Mouse (Mus musculus) heart, postnatal 0 days (tissue): ENCODE data around the gene 4930568D16Rik. TPM values are rescaled to one million over a fixed set of nuclear protein-coding genes. Genes with fewer than 3 reads are reported as not detected.

Experiments used
- ATAC-seq: fragments of 200-750 bp; cut with Nextera tagmentation; 2 replicates; pipeline ENCODE4 v1.8.0; 2017; ENCODE audit warnings: low read depth, moderate number of reproducible peaks, moderate library complexity; ENCODE audit not compliant: insufficient read depth
- DNase-seq: peaks from one replicate; pipeline ENCODE4 v3.0.0-alpha.2; 2016; ENCODE audit warnings: low spot score
- H3K27ac ChIP-seq: fragments of 300-500 bp; sonication (generic); 2 replicates; pipeline ENCODE4 v1.5.1; 2014; ENCODE audit warnings: low read depth, mild to moderate bottlenecking
- H3K27me3 ChIP-seq: fragments of 300-500 bp; sonication (generic); 2 replicates; pipeline ENCODE4 v1.6.1; 2014; ENCODE audit warnings: low read length, mixed read lengths; ENCODE audit not compliant: control insufficient read depth, insufficient read depth
- H3K36me3 ChIP-seq: fragments of 300-500 bp; sonication (generic); replicated peaks from 2 replicates; pipeline ENCODE4 v1.6.1; 2014; ENCODE audit warnings: low read length, mixed read lengths; ENCODE audit not compliant: control insufficient read depth, insufficient read depth
- H3K4me1 ChIP-seq: fragments of 300-500 bp; sonication (generic); 2 replicates; pipeline ENCODE4 v1.6.1; 2014; ENCODE audit warnings: antibody characterized with exemption; ENCODE audit not compliant: control insufficient read depth, insufficient read depth
- H3K4me2 ChIP-seq: fragments of 300-500 bp; sonication (generic); 2 replicates; pipeline ENCODE4 v1.6.1; 2014; ENCODE audit warnings: low read depth, mild to moderate bottlenecking, low read length, moderate library complexity
- H3K4me3 ChIP-seq: fragments of 300-500 bp; sonication (generic); 2 replicates; pipeline ENCODE4 v1.5.1; 2014; ENCODE audit warnings: low read depth, low read length
- H3K9ac ChIP-seq: fragments of 300-500 bp; sonication (generic); replicated peaks from 2 replicates; pipeline ENCODE4 v1.6.1; 2014; ENCODE audit warnings: low read depth, low read length, mixed read lengths
- H3K9me3 ChIP-seq: fragments of 300-500 bp; sonication (generic); replicated peaks from 2 replicates; pipeline ENCODE4 v1.6.1; 2016; ENCODE audit warnings: low read length; ENCODE audit not compliant: control insufficient read depth
- CTCF ChIP-seq: IDR thresholded peaks from 2 replicates; pipeline ENCODE4 v1.5.1; 2016; ENCODE audit warnings: antibody characterized with exemption, control low read depth, low read depth
- EP300 ChIP-seq: IDR thresholded peaks from 2 replicates; pipeline ENCODE4 v1.6.1; 2016; ENCODE audit warnings: antibody characterized with exemption, low read depth
- WGBS: fragments of 180-500 bp; shearing (Covaris S2); extraction: QIAGEN DNeasy Blood & Tissue Kit; methylation state at CpG from one replicate; pipeline ENCODE4 v1.1.7; 2014; 5-methylcytosine and 5-hydroxymethylcytosine counted together
- polyA plus RNA-seq: library from polyadenylated mRNA; unstranded; fragments of >200 nt; fragmentation: Nextera tagmentation; extraction: Ambion mirVana; gene quantifications from 2 replicates; pipeline ENCODE4 v1.2.1, GENCODE M21; 2015
- total RNA-seq: library from RNA; depleted of rRNA; stranded (reverse); fragments of >200 nt; gene quantifications from 2 replicates; pipeline ENCODE4 v1.2.3, GENCODE M21; 2014; ENCODE audit warnings: low replicate concordance

4930568D16Rik gene
- total and polyA plus RNA-seq, 2 experiments from 2014 or later: not detected

GRCm38 (mm10) chr2:35409466-35409865, 41.9 kb upstream of the 4930568D16Rik start:
- H3K4me2 ChIP-seq: no peak overlapping the region
- no peak overlapping the region for H3K27ac ChIP-seq
- peaks cover 39% of the 10 kb centered on the region for H3K36me3 ChIP-seq
- DNase-seq (no peak), ATAC-seq (no peak)
- no peaks in the 10 kb centered on the region for H3K27me3 ChIP-seq
- TF ChIP-seq EP300 (no peak), CTCF (no peak)
- 76% methylated on average over 6 of the region's 6 CpGs for WGBS
- H3K9me3 ChIP-seq: no peaks in the 10 kb centered on the region
- no peak overlapping the region for H3K4me3 ChIP-seq
- H3K4me1 ChIP-seq: 0 out of 2 replicates have a peak, but pooled peaks cover 4% of the 10 kb centered on the region
- H3K9ac ChIP-seq: no peak overlapping the region

DNA sequence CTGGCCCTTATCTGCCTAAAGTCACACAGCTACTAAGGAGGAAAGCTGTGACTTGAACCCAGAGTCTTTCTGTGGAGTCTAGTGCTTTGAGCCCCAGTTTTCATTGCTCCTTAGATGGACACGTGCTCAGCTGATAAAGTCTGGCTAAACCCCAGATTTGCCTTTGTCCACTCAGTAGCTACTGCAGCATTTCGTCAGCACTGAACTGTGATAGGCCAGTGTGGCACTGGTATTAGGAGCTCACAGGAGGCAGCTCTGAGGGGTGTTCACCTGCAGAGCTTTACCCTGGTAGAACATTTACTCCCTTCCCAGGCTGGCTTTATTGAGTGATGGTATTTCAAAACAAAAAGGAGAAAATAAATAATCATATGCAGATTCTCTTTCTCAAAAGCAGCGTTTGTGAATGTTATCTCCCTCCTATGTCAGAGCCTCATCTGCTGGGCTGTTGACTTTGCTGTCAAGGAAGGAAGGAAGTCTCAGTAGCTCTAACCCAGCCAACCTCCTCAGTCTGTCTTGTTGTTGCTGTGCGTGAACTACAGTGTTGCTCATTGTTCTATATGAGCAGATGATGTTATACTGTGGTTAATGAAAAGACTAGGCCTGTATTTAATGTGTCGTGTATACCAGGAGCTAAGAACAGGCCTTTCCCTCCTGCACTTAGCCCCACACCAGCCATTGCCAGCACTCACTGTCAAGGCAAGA, 41.0 kb upstream of the 4930568D16Rik start:
- no peaks in the 10 kb centered on the region for H3K27me3 ChIP-seq
- no peak overlapping the region for H3K9ac ChIP-seq
- ATAC-seq: peak; percentile 39; the same call in 1 of the 2 replicates
- H3K4me2 ChIP-seq: no peak overlapping the region
- H3K27ac ChIP-seq: no peak overlapping the region; the same call in 1 of the 2 replicates
- H3K9me3 ChIP-seq: no peaks in the 10 kb centered on the region
- WGBS: 44% methylated on average over 5 of the region's 5 CpGs
- peaks cover 43% of the 10 kb centered on the region for H3K36me3 ChIP-seq
- 0 out of 2 replicates have a peak, but pooled peaks cover 4% of the 10 kb centered on the region for H3K4me1 ChIP-seq
- DNase-seq: peak; percentile 52
- H3K4me3 ChIP-seq: no peak overlapping the region
- TF ChIP-seq EP300: no peak
- no peak for TF ChIP-seq CTCF

- ATAC-seq: no peak
Measured at GRCm38 (mm10) chr2:35407878-35408277, 40.3 kb upstream of the 4930568D16Rik start.

DNA sequence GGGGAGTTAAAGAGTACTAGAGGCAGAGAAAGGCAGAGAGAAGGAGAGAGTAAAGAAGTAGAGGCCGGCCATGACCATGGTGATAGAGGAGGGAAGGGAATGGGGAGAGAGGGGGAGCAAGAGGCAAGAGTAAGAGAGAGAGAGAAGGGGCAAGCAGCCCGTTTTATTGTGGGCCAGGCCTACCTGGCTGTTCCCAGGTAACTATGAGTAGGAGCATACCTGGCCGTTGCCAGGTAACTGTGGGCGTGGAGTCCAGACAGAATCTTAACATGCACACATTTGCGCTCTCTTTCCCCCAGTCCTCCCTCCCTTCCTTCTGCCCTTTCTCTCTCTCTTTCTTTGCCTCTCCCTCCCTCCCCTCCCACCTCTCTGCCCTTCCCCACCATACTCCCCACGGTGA, 39.7 kb upstream of the 4930568D16Rik start:
- peaks cover 40% of the 10 kb centered on the region for H3K36me3 ChIP-seq

More at GRCm38 (mm10) chr2:35407878-35408277, 40.3 kb upstream of the 4930568D16Rik start:
- Histone ChIP-seq H3K27me3 (no peaks in the 10 kb centered on the region), H3K27ac (no peak overlapping the region), H3K4me3 (no peak overlapping the region), H3K9me3 (no peaks in the 10 kb centered on the region), H3K36me3 (peaks cover 43% of the 10 kb centered on the region), H3K9ac (no peak overlapping the region), H3K4me1 (0 out of 2 replicates have a peak, but pooled peaks cover 4% of the 10 kb centered on the region), H3K4me2 (no peak overlapping the region)
- TF ChIP-seq CTCF: no peak
- no peak for TF ChIP-seq EP300
- WGBS: 55% methylated on average over 7 of the region's 7 CpGs
- DNase-seq: no peak

GRCm38 (mm10) chr2:35406611-35407010, 39.1 kb upstream of the 4930568D16Rik start:
- no peak for DNase-seq
- H3K4me1 ChIP-seq: 0 out of 2 replicates have a peak, but pooled peaks cover 4% of the 10 kb centered on the region
- no peaks in the 10 kb centered on the region for H3K9me3 ChIP-seq
- H3K4me2 ChIP-seq: no peak overlapping the region
- no peak overlapping the region for H3K27ac ChIP-seq
- WGBS: 71% methylated on average over 1 of the region's 1 CpGs
- H3K9ac ChIP-seq: no peak overlapping the region
- H3K27me3 ChIP-seq: no peaks in the 10 kb centered on the region
- TF ChIP-seq CTCF: no peak
- no peak for TF ChIP-seq EP300
- peaks cover 37% of the 10 kb centered on the region for H3K36me3 ChIP-seq
- no peak for ATAC-seq
- H3K4me3 ChIP-seq: no peak overlapping the region

More for the DNA sequence above, 39.7 kb upstream of the 4930568D16Rik start:
- WGBS: 89% methylated on average over 4 of the region's 6 CpGs
- TF ChIP-seq CTCF (no peak), EP300 (no peak)
- DNase-seq (no peak), ATAC-seq (no peak)
- no peak overlapping the region for H3K4me3 ChIP-seq
- no peak overlapping the region for H3K9ac ChIP-seq
- no peaks in the 10 kb centered on the region for H3K9me3 ChIP-seq
- no peaks in the 10 kb centered on the region for H3K27me3 ChIP-seq
- H3K27ac ChIP-seq: no peak overlapping the region
- H3K4me2 ChIP-seq: no peak overlapping the region
- H3K4me1 ChIP-seq: 0 out of 2 replicates have a peak, but pooled peaks cover 4% of the 10 kb centered on the region

DNA sequence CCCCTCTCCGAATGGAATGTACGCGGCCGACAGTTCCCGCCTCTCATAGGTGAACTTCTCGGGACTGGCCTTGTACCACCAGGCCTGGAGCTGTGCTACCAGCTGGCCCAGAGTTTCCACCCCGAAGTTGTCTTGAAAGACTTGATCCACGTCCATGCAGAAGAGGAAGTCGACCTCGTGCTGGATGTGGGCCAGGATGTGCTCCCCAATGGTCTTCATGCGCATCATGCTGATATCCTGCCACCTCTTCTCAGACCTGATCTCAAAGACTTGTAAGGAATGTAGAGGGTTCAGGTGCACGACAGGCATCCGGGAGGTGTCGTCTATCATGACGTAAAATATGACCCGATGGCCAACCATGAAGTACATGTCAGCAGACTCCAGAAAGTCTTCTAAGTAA, 34.9 kb upstream of the 4930568D16Rik start:
- H3K4me3 ChIP-seq: no peak overlapping the region
- H3K9me3 ChIP-seq: no peaks in the 10 kb centered on the region
- 83% methylated on average over 16 of the region's 16 CpGs for WGBS
- TF ChIP-seq EP300: no peak
- H3K4me1 ChIP-seq: no peaks in the 10 kb centered on the region
- no peak overlapping the region for H3K27ac ChIP-seq
- H3K27me3 ChIP-seq: no peaks in the 10 kb centered on the region
- DNase-seq (no peak), ATAC-seq (no peak)
- H3K4me2 ChIP-seq: no peak overlapping the region
- H3K36me3 ChIP-seq: peaks cover 27% of the 10 kb centered on the region
- H3K9ac ChIP-seq: no peak overlapping the region
